Mouse (Mus musculus) ES-Bruce4 (cell line): ENCODE results near the gene Krtap3-2. TPM values are rescaled to one million over a fixed set of nuclear protein-coding genes. Genes with fewer than 3 reads are reported as not detected.
"Not testable (repeated sequence)": the region's sequence is repeated elsewhere in the genome, so short reads cannot be mapped to it uniquely, and the experiment has no call there.

Experiments used
- H3K27ac ChIP-seq: 2 replicates; pipeline ENCODE4 v1.5.1; 2012; ENCODE audit warnings: low read length, inconsistent platforms; ENCODE audit not compliant: insufficient read depth
- H3K27me3 ChIP-seq: 2 replicates; pipeline ENCODE4 v1.6.1; 2012; ENCODE audit warnings: mild to moderate bottlenecking, low read length, inconsistent platforms; ENCODE audit not compliant: control insufficient read depth, poor library complexity, insufficient read depth, severe bottlenecking
- H3K36me3 ChIP-seq: 2 replicates; pipeline ENCODE4 v1.6.1; 2012; ENCODE audit warnings: inconsistent platforms, mild to moderate bottlenecking, low read length, moderate library complexity; ENCODE audit not compliant: control insufficient read depth, poor library complexity, insufficient read depth, severe bottlenecking
- H3K4me1 ChIP-seq: one replicate; pipeline ENCODE4 v1.8.1; 2011; ENCODE audit warnings: low read length; ENCODE audit not compliant: control insufficient read depth, insufficient read depth
- H3K4me3 ChIP-seq: 2 replicates; pipeline ENCODE4 v1.5.1; 2011; ENCODE audit warnings: low read depth, mild to moderate bottlenecking, low read length
- H3K9ac ChIP-seq: 2 replicates; pipeline ENCODE4 v1.6.1; 2012; ENCODE audit warnings: low read depth, mild to moderate bottlenecking, inconsistent platforms; ENCODE audit not compliant: poor library complexity, severe bottlenecking
- H3K9me3 ChIP-seq: replicated peaks from 2 replicates; pipeline ENCODE4 v1.6.1; 2012; ENCODE audit warnings: mild to moderate bottlenecking, low read length, inconsistent platforms; ENCODE audit not compliant: control insufficient read depth, poor library complexity, insufficient read depth, severe bottlenecking
- CTCF ChIP-seq: IDR thresholded peaks from one replicate; pipeline ENCODE4 v1.8.1; 2011; ENCODE audit warnings: low read depth, low read length
- EP300 ChIP-seq: IDR thresholded peaks from 2 replicates; pipeline ENCODE4 v1.6.1; 2011; ENCODE audit warnings: low read depth, low read length; ENCODE audit not compliant: insufficient read depth
- POLR2A ChIP-seq: IDR thresholded peaks from one replicate; pipeline ENCODE4 v1.8.1; 2011; ENCODE audit warnings: low read length; ENCODE audit not compliant: insufficient read depth
- polyA plus RNA-seq: library from polyadenylated mRNA; stranded (reverse); fragments of >200 nt; gene quantifications from 2 replicates; pipeline ENCODE4 v1.2.4, GENCODE M21; 2011; ENCODE audit warnings: low read depth; ENCODE audit not compliant: missing spikeins, insufficient read depth, insufficient read length

The Krtap3-2 gene
- not detected in 2 replicates for polyA plus RNA-seq

DNA sequence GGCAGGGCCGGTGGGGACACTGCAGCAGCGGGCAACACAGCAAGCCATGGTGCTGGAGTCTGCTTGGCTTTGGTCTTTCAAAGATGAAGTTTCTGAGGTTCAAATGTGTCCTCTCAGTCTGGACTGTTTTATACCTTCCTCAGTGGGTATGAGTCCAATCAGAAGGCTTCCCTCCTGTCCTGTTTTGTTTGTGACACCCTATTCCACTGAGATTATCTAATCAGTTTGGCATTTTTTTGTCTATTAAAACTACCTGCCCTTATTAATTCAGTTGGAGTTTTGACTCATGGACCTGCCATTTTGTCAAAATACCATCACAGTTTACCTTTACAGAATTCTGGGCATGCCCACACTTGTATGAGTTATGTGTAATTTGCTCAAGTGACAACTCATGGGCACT lies at the start of gene Krtap3-2:
Krtap3-2 (minus strand) TSS at position 101 of the 400 bp plus-strand sequence.
- H3K9me3 ChIP-seq: no peaks in the 10 kb centered on the region
- no peak for TF ChIP-seq CTCF
- TF ChIP-seq POLR2A: no peak
- no peak for TF ChIP-seq EP300
- no peaks in the 10 kb centered on the region for H3K27me3 ChIP-seq
- H3K4me3 ChIP-seq: no peak within 1 kb of the TSS
- no peak within 1 kb of the TSS for H3K9ac ChIP-seq
- H3K36me3 ChIP-seq: no peaks in the 10 kb centered on the region
- H3K4me1 ChIP-seq: no peaks in the 10 kb centered on the region
- H3K27ac ChIP-seq: no peak within 1 kb of the TSS

DNA sequence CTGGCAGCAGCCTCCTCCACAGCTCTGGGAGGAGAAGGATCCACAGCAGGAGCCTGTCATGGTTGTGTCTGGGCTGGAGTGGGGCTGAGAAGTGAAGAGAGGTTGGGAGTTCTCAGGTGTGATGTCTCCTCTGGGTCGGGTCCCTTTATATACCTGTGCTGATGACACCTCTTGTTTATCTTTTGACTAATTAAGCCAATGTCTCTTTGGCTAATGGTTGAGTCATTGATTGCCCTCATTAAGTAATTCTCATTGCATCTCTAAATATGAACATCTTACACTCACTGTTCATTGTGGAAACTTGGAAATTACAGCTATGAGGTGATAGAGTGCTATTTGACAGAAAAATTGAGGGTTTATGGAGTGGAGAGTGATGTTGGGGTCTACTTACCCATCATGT lies 46.6 kb upstream of the Krtap3-2 start, which contains the start of gene Gm11938:
Gm11938 (minus strand) TSS at position 101 of the 400 bp plus-strand sequence.
- not testable (repeated sequence) for H3K9ac ChIP-seq, H3K27ac ChIP-seq, H3K9me3 ChIP-seq

DNA sequence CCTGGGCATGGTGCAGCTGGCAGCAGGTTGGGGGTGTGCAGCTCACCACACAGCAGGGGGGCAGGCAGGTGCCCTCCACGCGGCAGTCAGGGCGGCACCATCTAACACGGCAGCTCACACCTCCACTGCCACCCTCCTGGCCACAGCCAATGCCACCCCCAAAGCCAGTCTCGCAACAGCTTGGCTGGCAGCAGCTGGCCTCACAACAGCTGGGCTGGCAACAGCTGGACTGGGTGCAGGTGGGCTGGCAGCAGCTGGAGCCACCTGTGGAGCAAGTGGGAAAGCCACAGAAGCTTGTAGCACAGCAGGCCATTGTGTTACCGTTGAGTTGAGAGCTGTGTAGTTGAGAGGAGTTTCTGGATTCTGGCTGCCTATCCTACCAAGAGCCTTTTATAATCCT lies 41.1 kb upstream of the Krtap3-2 start, which contains the start of gene Krtap9-3:
Krtap9-3 (minus strand) TSS at position 364 of the 400 bp plus-strand sequence.
- not testable (repeated sequence) for H3K4me1 ChIP-seq, H3K9me3 ChIP-seq, H3K27ac ChIP-seq, H3K4me3 ChIP-seq, H3K9ac ChIP-seq, H3K27me3 ChIP-seq, H3K36me3 ChIP-seq

More for the DNA sequence above, 46.6 kb upstream of the Krtap3-2 start, which contains the start of gene Gm11938:
- not testable (repeated sequence) for H3K36me3 ChIP-seq, H3K4me3 ChIP-seq, H3K27me3 ChIP-seq, H3K4me1 ChIP-seq

DNA sequence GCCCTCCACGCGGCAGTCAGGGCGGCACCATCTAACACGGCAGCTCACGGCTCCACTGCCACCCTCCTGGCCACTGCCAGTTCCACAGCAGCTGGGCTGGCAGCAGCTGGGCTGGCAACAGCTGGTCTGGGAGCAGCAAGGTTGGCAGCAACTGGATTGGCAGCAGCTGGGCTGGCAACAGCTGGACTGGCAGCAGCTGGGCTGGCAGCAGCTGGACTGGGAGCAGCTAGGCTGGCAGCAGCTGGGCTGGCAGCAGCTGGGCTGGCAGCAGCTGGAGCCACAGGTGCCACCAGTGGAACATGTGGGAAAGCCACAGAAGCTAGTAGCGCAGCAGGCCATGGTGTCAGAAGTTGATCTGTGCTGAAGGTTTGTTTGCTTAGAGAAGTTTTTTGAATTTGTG lies 34.3 kb upstream of the Krtap3-2 start, which contains the start of gene Krtap1-3:
Krtap1-3 (minus strand) TSS at position 359 of the 400 bp plus-strand sequence.
- Histone ChIP-seq H3K4me3 (no peak within 1 kb of the TSS), H3K27ac (no peak within 1 kb of the TSS), H3K9ac (no peak within 1 kb of the TSS), H3K9me3 (no peaks in the 10 kb centered on the region), H3K36me3 (no peaks in the 10 kb centered on the region), H3K27me3 (no peaks in the 10 kb centered on the region), H3K4me1 (no peaks in the 10 kb centered on the region)
- TF ChIP-seq CTCF: no peak
- no peak for TF ChIP-seq POLR2A
- no peak for TF ChIP-seq EP300

DNA sequence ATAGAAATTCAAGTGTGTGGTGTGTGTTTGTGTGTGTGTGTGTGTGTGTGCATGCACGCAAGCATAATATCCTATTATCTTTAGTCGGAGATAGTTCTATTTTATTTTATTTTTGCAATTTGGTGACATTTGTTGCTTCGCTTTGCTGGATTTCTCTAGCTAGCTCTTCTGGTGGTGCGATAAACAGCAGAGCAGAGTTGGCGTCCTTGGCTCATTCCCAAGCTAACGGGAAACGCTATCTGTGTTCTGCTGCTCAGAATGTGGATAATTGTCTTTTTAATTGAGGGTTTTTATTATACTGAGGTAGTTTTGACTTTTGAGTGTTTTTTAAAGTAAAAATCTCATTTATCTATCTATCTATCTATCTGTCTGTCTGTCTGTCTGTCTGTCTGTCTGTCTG lies 28.4 kb upstream of the Krtap3-2 start:
- Histone ChIP-seq H3K27ac (no peak overlapping the region), H3K36me3 (no peaks in the 10 kb centered on the region), H3K4me1 (no peaks in the 10 kb centered on the region), H3K9ac (no peak overlapping the region), H3K4me3 (no peak overlapping the region), H3K27me3 (no peaks in the 10 kb centered on the region), H3K9me3 (no peaks in the 10 kb centered on the region)
- TF ChIP-seq POLR2A (no peak), EP300 (no peak), CTCF (no peak)

DNA sequence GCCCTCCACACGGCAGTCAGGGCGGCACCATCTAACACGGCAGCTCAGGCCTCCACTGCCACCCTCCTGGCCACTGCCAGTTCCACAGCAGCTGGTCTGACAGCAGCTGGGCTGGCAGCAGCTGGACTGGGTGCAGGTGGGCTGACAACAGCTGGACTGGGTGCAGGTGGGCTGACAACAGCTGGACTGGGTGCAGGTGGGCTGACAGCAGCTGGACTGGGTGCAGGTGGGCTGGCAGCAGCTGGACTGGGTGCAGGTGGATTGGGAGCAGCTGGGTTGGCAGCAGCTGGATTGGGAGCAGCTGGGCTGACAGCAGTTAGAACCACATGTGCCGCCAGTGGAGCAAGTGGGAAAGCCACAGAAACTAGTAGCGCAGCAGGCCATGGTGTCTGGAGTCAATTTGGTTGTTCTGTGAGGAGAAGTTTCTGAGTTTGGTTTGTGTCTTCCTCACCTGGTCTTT lies 26.6 kb upstream of the Krtap3-2 start, which contains the start of gene Krtap1-4:
Krtap1-4 (minus strand) TSS at position 410 of the 460 bp plus-strand sequence.
- Histone ChIP-seq H3K9ac (no peak within 1 kb of the TSS), H3K27ac (no peak within 1 kb of the TSS), H3K27me3 (no peaks in the 10 kb centered on the region), H3K4me3 (no peak within 1 kb of the TSS), H3K4me1 (no peaks in the 10 kb centered on the region), H3K36me3 (no peaks in the 10 kb centered on the region), H3K9me3 (no peaks in the 10 kb centered on the region)
- TF ChIP-seq EP300 (no peak), CTCF (no peak), POLR2A (no peak)

DNA sequence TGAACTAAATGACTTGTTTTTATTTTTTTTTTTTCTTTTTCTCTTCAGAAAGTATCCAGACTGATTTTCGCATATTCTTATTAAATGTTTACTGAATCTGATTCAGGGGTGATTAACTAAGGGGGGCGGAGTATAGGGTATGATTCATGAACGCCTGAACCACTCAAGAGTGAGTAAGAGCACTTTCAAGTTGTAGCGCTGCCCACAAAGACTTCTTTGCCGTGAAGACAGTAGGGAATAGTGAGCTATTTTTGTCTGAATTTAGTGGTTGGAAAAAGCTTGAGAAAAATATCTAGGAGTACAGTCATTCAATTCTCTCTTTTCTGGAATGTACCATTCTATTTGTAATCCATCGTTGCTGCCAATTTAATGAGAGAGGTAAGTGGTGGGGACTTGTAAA lies 24.9 kb upstream of the Krtap3-2 start:
- Histone ChIP-seq H3K9ac (no peak overlapping the region), H3K27ac (no peak overlapping the region), H3K36me3 (no peaks in the 10 kb centered on the region), H3K9me3 (no peaks in the 10 kb centered on the region), H3K27me3 (no peaks in the 10 kb centered on the region), H3K4me1 (no peaks in the 10 kb centered on the region), H3K4me3 (no peak overlapping the region)
- TF ChIP-seq CTCF (no peak), EP300 (no peak), POLR2A (no peak)
